Mouse (Mus musculus): ENCODE measurements around the gene Fbxl17. TPM values are rescaled to one million over a fixed set of nuclear protein-coding genes. Genes with fewer than 3 reads are reported as not detected.

Gene Fbxl17
- total RNA-seq, 2 experiments from 2014 or later = 80.0 to 82.8 TPM

GRCm38 (mm10) chr17:63403801-63404415 is 95.9 kb downstream of the Fbxl17 start:
- DNase-seq = no peak
- intact Hi-C loops (cut with DNase I) = no loop called here

- peak; percentile 13 for DNase-seq
- intact Hi-C loops (cut with DNase I) = no loop called here
These were observed 96.8 kb downstream of the Fbxl17 start for GRCm38 (mm10) chr17:63402741-63403681.

- no peak for DNase-seq
- intact Hi-C loops (cut with DNase I) = no loop called here
These were observed 97.6 kb downstream of the Fbxl17 start for GRCm38 (mm10) chr17:63402170-63402569.

DNA sequence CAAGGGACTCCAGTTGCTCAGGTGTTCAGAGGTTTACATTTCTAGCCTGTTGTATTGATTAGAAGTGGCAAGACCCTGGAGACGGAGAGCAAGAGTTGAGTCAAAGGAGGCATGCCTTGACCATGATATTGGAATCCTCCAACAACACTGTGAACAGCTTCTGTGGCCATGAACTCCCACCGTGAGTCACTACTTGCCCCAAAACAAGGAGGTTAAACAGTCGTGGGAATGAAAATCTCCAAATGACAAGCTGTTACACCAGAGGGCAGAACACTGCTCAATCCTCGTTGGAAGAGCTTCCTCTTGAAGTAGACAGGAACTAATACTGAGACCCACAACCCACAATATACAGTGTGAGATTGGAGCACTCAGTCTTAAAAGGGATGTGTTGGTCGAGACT is 99.2 kb downstream of the Fbxl17 start:
- intact Hi-C loops (cut with DNase I) = no loop called here

DNA sequence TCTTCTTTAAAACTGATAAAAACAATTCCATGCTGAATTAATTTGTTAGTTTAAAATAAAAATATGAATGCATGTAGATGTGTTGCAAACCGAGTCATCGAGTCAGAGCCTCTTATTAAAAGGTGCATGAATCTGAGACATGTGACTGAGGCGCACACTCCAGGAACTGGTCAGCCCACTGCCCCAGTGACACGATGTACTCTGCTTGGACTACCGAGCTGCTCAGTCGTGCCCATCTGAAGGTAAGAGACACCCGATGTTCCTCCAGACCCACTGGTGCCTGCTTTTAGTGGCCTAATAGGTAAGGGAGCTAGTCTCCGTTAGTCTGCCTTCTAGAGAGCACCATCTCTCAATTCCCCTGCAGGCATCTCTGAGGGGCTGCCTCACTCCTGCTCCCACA is 100.0 kb downstream of the Fbxl17 start:
- intact Hi-C loops (cut with DNase I) = no loop called here
- no peak for DNase-seq

More for the DNA sequence above, 99.2 kb downstream of the Fbxl17 start:
- no peak for DNase-seq

DNA sequence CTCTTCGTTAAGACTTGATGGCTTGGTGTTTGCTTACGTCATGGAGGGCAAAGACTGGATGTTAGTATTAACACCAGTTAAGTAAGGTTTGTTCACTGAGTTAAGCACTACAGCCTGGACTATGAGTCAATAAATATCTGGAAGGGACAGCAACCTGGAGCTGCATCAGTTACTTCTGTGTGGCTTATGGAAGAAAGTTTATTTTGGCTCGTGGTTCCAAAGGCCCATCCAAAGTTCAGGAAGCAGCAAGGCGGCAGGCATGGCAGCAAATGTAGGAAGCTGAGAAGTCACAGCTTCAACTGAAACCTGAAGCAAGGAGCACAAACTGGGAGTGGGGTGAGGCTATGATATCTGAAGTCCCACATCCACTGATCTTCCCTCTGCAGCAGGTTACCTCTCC is 108.3 kb downstream of the Fbxl17 start:
- DNase-seq = no peak
- intact Hi-C loops (cut with DNase I) = no loop called here

GRCm38 (mm10) chr17:63390951-63391350 is 108.9 kb downstream of the Fbxl17 start:
- DNase-seq = no peak
- intact Hi-C loops (cut with DNase I) = no loop called here

DNA sequence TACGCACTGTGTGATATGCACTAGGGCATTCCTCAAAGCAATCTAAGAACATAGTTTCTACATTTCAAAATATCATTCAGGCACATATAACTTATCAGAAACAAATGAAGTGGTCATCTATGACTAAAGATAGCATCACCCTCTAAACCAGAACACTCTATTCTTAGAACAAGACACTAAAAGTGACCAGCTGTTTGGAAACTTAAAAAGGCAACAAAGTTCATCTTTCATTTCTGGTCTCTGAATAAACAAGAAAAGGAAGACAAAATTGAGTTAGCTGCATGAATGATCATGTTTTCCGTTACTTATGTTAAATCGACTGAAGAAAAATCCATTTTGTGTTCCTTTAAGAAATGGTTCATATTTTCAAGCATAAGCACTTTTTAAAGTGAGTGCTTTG is 128.8 kb downstream of the Fbxl17 start:
- intact Hi-C loops (cut with DNase I) = no loop called here
- no peak for DNase-seq

GRCm38 (mm10) chr17:63369631-63370310 is 130.0 kb downstream of the Fbxl17 start:
- intact Hi-C loops (cut with DNase I) = no loop called here
- DNase-seq = no peak

- no peak for DNase-seq
- intact Hi-C loops (cut with DNase I) = no loop called here
These were observed 132.3 kb downstream of the Fbxl17 start for GRCm38 (mm10) chr17:63367476-63367875.

DNA sequence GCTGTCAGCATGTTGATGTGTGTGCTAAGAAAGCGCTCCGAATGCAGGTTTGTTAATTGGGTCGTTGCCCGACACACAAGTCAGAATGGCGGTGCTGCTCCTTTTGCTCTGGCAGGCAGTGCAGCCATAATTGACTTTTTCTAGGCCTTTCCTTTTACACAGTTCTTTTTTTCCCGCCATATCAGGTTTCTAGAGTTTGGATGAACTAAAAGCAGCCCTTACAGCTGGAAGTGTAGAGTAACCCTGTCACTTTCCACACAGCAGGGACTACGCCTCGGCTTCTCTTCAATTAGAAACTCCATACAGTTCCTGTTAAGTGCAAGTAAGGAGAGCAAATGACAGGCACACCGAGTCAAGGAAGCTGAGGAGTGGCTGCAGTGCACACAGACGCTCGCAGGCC is 133.8 kb downstream of the Fbxl17 start:
- intact Hi-C loops (cut with DNase I) = no loop called here
- DNase-seq = no peak

DNA sequence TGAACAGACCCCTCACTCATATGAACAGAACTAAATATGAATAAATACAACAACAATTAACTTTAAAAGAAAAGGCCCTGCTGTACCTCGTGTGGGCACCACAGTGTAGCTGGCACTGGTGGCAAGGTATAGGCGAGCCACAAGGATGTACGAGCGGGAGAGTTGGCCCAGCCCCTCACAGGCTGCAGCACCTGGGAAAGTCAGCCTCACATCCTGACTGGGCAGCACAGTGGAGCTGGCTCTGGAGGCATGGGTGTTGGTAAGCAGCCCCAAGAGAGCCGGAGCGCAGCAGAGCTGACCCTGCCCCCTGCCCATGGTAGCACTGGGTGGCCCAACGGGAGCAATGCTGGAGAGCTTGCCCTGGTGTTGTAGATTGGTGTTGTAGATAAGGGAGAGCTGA is 135.2 kb downstream of the Fbxl17 start:
- intact Hi-C loops (cut with DNase I) = no loop called here

GRCm38 (mm10) chr17:63362196-63362595 is 137.6 kb downstream of the Fbxl17 start:
- DNase-seq = no peak

More for the DNA sequence above, 135.2 kb downstream of the Fbxl17 start:
- no peak for DNase-seq

DNA sequence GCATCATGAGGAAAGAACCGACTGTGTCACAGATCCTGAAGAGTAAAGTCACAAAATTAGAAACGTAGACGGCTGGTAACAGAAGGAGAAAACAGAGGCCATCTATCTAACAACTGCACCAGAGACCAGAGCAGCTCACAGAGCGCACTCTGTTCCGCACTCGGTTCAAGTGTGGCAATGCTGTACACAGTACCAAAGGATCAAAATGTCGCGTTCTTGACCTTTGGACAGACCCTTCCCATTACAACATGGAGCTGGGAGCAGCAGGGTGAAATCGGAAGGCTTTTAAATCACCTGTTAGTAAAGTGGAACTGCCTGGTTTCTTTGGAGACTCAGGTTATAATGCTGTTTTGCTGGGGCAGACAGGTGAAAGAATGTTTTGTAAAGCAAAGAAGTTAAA is 138.1 kb downstream of the Fbxl17 start:
- DNase-seq = no peak
- intact Hi-C loops (cut with DNase I) = no loop called here

More at GRCm38 (mm10) chr17:63362196-63362595, 137.6 kb downstream of the Fbxl17 start:
- intact Hi-C loops (cut with DNase I) = no loop called here

DNA sequence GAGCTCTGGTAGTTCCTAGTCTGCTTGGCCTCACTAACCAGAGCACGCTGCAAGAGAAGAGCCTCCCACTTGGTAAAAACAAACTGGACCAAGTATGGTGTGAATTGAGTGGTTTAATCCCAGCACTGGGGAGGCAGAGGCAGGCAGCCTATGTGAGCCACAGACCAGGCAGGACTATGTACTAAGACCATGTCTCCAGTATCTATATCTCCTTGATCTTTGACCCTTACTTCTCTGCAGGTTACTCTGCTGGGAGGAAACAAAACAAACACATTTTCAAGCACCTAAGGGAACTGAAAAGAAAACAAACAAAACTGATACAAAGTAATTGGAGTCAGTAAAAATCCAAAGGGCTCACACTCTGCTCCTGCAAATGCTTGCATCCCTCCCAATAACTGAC is 141.0 kb downstream of the Fbxl17 start:
- DNase-seq = no peak
- intact Hi-C loops (cut with DNase I) = no loop called here

GRCm38 (mm10) chr17:63356202-63356601 is 143.6 kb downstream of the Fbxl17 start:
- intact Hi-C loops (cut with DNase I) = no loop called here
- DNase-seq = no peak

DNA sequence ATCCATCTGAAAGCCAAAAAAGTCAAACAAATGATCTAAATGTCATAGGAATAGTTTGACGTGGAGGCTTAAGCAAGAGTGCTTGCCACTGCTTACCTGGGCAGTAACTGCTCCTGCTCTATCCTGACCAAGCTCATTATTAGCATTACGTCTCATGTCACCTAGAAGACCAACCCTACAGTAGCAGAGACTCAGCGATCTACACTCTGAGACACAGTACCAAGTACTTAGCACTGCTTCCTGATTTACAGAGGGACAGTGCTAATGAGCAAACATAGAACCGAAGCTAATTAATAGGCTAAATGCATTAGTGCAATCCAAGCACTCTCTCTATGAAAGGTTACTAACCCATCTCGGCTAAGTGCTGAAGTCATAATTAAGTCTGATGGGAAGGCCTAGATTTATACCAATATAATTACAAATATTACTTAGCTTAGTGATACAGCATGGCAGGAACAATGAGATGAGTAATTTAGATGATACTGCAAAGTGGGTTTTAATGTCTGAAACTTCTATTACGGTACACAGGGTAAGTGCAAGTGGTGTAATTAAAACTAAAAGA is 147.1 kb downstream of the Fbxl17 start:
- intact Hi-C loops (cut with DNase I) = no loop called here
- no peak for DNase-seq

DNA sequence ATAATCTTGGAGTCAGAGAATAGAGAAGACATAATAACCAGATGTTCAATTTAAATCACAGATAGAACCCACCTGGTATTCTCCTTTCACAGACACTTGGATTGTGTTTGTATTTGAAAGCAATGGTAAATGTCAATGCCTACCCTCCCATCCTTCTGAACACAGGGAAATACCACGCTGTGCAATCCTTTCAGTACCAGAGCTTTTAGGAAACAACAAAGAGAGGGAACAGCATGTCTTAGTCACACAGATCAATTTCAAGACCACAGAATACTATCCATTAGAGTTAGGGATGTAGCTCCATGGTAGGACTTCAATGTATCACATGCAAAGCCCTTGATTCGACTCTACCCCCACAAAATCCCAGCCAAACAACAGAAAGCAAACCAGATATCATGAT is 148.1 kb downstream of the Fbxl17 start:
- intact Hi-C loops (cut with DNase I) = no loop called here
- no peak for DNase-seq

DNA sequence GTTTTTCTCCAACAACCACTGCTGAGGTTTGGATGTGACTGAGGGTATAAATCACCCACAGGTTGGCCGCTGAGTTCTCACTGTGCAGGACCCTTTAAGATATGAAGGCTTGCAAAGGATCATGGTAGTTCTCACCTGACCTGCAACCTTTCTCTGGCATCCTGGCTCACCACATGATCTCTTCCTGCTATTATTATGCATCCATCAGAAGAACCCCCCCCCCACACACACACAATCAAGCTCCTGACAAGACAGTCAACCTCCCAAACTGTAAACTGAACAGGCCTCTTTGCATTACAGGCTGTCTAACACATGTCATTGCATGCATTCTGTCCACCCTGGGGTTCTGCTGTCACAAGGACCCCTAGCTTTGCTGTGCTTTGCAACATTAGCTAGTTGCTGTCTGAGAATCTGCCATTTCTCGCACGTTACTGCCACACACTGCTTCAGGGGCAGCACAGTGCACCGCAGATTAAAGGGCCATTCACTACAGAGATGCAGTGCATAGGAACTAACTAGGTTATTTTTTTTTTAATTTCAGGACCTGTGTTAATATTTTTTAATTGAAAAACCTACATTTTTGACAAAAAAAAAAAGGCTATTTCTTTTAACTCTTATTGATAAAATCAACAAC is 148.8 kb downstream of the Fbxl17 start:
- intact Hi-C loops (cut with DNase I) = no loop called here
- DNase-seq = no peak

DNA sequence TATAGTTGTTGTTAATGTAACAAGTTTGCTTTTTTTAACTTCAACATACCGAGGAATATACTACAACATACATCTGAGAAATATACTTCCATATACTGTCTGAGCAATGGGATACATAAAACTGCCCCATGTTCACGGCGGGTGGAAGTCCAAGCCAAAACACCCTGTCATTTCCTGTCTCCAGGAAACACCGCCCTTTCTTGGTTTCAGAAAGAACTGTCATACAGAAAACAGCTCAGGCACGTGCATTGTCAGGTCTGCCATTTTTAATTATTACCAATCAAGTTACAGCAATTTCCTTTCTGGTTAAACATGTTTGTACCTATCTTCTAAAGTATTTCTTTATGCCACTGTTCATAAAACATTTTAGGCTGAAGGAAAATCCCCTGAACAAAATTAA is 155.7 kb downstream of the Fbxl17 start:
- DNase-seq = no peak
- intact Hi-C loops (cut with DNase I) = no loop called here

DNA sequence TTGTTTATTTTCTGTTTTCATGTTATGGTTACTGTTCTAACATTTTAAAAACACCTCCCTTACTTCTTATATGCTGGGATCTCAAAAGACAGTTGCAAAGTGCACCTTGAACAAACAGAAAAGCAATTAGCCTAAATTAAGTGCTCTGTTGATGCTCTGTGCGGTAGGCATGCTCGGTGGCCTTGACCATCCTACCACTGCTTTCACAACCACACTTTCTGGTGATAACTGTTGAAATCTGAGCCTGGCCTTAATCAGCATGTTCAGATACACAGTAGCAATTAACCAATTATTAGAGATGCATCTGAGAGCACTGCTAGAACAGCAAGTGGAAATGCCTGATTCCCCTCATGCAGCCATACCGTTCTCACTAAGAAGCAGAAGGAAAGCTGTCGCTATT is 156.7 kb downstream of the Fbxl17 start:
- no peak for DNase-seq
- intact Hi-C loops (cut with DNase I) = no loop called here
